Mouse (Mus musculus): ENCODE results near the gene Col19a1.

Gene Col19a1

GRCm38 (mm10) chr1:24458015-24458414, 129.3 kb downstream of the Col19a1 start:
- no peak for DNase-seq (ENCODE audit: low spot score)

- DNase-seq (ENCODE audit: low spot score): peak; percentile 53
Measured at GRCm38 (mm10) chr1:24452572-24453269, 134.6 kb downstream of the Col19a1 start.

GRCm38 (mm10) chr1:24452159-24452558, 135.1 kb downstream of the Col19a1 start:
- DNase-seq (ENCODE audit: low spot score): no peak

- no peak for DNase-seq (ENCODE audit: low spot score)
Measured at GRCm38 (mm10) chr1:24437425-24437824, 149.8 kb downstream of the Col19a1 start.

- no peak for DNase-seq (ENCODE audit: low spot score)
Measured at GRCm38 (mm10) chr1:24428306-24428705, 159.0 kb downstream of the Col19a1 start.

- peak; percentile 72 for DNase-seq (ENCODE audit: low spot score)
Measured at GRCm38 (mm10) chr1:24378125-24378821, 209.0 kb downstream of the Col19a1 start.

GRCm38 (mm10) chr1:24374902-24375301, 212.4 kb downstream of the Col19a1 start:
- DNase-seq (ENCODE audit: low spot score): peak; percentile 75

- DNase-seq (ENCODE audit: low spot score): no peak
Measured at GRCm38 (mm10) chr1:24373671-24374070, 213.6 kb downstream of the Col19a1 start.

- DNase-seq (ENCODE audit: low spot score): no peak
Measured at GRCm38 (mm10) chr1:24372471-24373258, 214.6 kb downstream of the Col19a1 start.

GRCm38 (mm10) chr1:24367570-24368517, 219.4 kb downstream of the Col19a1 start:
- peak; percentile 60 for DNase-seq (ENCODE audit: low spot score)

GRCm38 (mm10) chr1:24364775-24365174, 222.5 kb downstream of the Col19a1 start:
- DNase-seq (ENCODE audit: low spot score): no peak

- no peak for DNase-seq (ENCODE audit: low spot score)
Measured at GRCm38 (mm10) chr1:24361990-24362635, 225.2 kb downstream of the Col19a1 start.

GRCm38 (mm10) chr1:24349462-24350217, 237.6 kb downstream of the Col19a1 start:
- DNase-seq (ENCODE audit: low spot score): no peak

- DNase-seq (ENCODE audit: low spot score): no peak
Measured at GRCm38 (mm10) chr1:24347621-24348160, 239.6 kb downstream of the Col19a1 start.

- no peak for DNase-seq (ENCODE audit: low spot score)
Measured at GRCm38 (mm10) chr1:24337556-24338275, 249.6 kb downstream of the Col19a1 start.

GRCm38 (mm10) chr1:24336051-24336450, 251.2 kb downstream of the Col19a1 start:
- no peak for DNase-seq (ENCODE audit: low spot score)

GRCm38 (mm10) chr1:24316961-24317589, 270.2 kb downstream of the Col19a1 start:
- no peak for DNase-seq (ENCODE audit: low spot score)

- no peak for DNase-seq (ENCODE audit: low spot score)
Measured at GRCm38 (mm10) chr1:24316490-24316889, 270.8 kb downstream of the Col19a1 start.

GRCm38 (mm10) chr1:24310847-24311246, 276.4 kb downstream of the Col19a1 start:
- DNase-seq (ENCODE audit: low spot score): no peak
